Mouse (Mus musculus) lung, embryonic 14.5 days (tissue): Measurements from ENCODE around the gene Faap100. TPM values are rescaled to one million over a fixed set of nuclear protein-coding genes. Genes with fewer than 3 reads are reported as not detected.

Source experiments
- ATAC-seq: fragments of 200-750 bp; cut with Nextera tagmentation; 2 replicates; pipeline ENCODE4 v1.8.0; 2017; ENCODE audit warnings: mild to moderate bottlenecking, moderate TSS enrichment, moderate library complexity; ENCODE audit not compliant: insufficient read depth
- DNase-seq: peaks from one replicate; pipeline ENCODE4 v3.0.0-alpha.2; 2015
- H3K27ac ChIP-seq: fragments of 300-500 bp; sonication (generic); 2 replicates; pipeline ENCODE4 v1.5.1; 2014; ENCODE audit warnings: low read depth, mild to moderate bottlenecking, moderate library complexity
- H3K27me3 ChIP-seq: fragments of 300-500 bp; sonication (generic); 2 replicates; pipeline ENCODE4 v1.6.1; 2014; ENCODE audit warnings: low read length, control low read depth; ENCODE audit not compliant: insufficient read depth
- H3K36me3 ChIP-seq: fragments of 300-500 bp; sonication (generic); 2 replicates; pipeline ENCODE4 v1.6.1; 2014; ENCODE audit warnings: control low read depth; ENCODE audit not compliant: insufficient read depth
- H3K4me1 ChIP-seq: fragments of 300-500 bp; sonication (generic); 2 replicates; pipeline ENCODE4 v1.6.1; 2014; ENCODE audit warnings: antibody characterized with exemption, control low read depth; ENCODE audit not compliant: insufficient read depth
- H3K4me2 ChIP-seq: fragments of 300-500 bp; sonication (generic); 2 replicates; pipeline ENCODE4 v1.6.1; 2014; ENCODE audit warnings: mild to moderate bottlenecking
- H3K4me3 ChIP-seq: fragments of 300-500 bp; sonication (generic); 2 replicates; pipeline ENCODE4 v1.5.1; 2014; ENCODE audit warnings: low read depth, low read length
- H3K9ac ChIP-seq: fragments of 300-500 bp; sonication (generic); 2 replicates; pipeline ENCODE4 v1.6.1; 2014
- H3K9me3 ChIP-seq: fragments of 300-500 bp; sonication (generic); 2 replicates; pipeline ENCODE4 v1.6.1; 2016; ENCODE audit warnings: low read depth, low read length, control low read depth
- CTCF ChIP-seq: IDR thresholded peaks from 2 replicates; pipeline ENCODE4 v1.5.1; 2016; ENCODE audit warnings: antibody characterized with exemption, low read depth
- WGBS: fragments of 180-500 bp; shearing (Covaris S2); extraction: QIAGEN DNeasy Blood & Tissue Kit; methylation state at CpG from one replicate; pipeline ENCODE4 v1.1.7; 2014; 5-methylcytosine and 5-hydroxymethylcytosine counted together
- polyA plus RNA-seq: library from polyadenylated mRNA; unstranded; fragments of >200 nt; fragmentation: Nextera tagmentation; extraction: Ambion mirVana; gene quantifications from 2 replicates; pipeline ENCODE4 v1.2.1, GENCODE M21; 2014

Faap100 gene
- polyA plus RNA-seq, 1 experiment from 2014 or later: 44.5 TPM

DNA sequence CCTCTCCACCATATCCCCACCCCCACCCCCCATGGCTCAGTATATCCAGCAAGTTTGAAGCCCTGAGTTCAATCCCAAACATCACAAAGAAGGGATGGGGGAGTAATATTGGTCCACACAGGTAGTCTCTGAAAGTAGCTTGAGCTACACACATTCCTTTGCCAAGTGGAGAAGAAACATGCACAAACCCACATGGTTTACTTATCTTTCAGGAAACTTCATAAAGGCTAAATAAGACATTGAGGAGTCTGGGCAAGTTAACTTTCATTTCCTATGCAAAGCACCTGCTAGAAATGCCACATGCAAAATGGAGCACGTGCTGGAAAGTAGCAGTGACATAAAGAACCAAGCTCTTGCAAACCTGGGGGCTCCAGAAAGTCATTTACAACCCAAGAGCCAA is 27.9 kb upstream of the Faap100 start:
- WGBS: 84% methylated on average over 1 of the region's 1 CpGs
- Histone ChIP-seq H3K9me3 (no peaks in the 10 kb centered on the region), H3K27ac (no peak overlapping the region), H3K4me2 (no peak overlapping the region), H3K27me3 (no peaks in the 10 kb centered on the region), H3K36me3 (peaks cover 98% of the 10 kb centered on the region), H3K9ac (no peak overlapping the region), H3K4me3 (no peak overlapping the region), H3K4me1 (no peaks in the 10 kb centered on the region)
- DNase-seq (no peak), ATAC-seq (no peak)
- no peak for TF ChIP-seq CTCF

DNA sequence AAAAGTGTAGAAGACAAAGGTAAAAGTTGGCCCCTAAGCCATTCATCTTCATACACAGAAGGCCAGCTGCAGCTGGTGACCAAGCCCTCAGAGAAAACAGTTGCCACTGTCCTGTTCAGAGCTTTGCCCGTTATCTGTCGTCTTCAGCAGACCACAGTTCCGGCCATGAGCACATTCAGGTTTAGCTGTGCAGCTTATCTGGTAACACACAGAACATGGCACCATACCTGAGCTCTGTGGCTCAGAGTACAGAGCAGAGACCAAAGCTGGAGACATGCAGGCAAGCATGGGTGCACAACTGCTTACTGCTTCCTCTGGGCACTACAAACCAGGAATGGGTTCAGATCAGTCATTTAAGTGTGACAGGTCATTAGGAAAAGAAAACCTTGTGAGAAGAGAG is 27.3 kb upstream of the Faap100 start:
- Histone ChIP-seq H3K4me1 (no peaks in the 10 kb centered on the region), H3K27ac (no peak overlapping the region), H3K27me3 (no peaks in the 10 kb centered on the region), H3K4me3 (no peak overlapping the region), H3K36me3 (peaks cover 98% of the 10 kb centered on the region), H3K4me2 (no peak overlapping the region), H3K9ac (no peak overlapping the region), H3K9me3 (no peaks in the 10 kb centered on the region)
- DNase-seq: no peak
- 85% methylated on average over 3 of the region's 3 CpGs for WGBS
- ATAC-seq: no peak
- TF ChIP-seq CTCF: no peak

DNA sequence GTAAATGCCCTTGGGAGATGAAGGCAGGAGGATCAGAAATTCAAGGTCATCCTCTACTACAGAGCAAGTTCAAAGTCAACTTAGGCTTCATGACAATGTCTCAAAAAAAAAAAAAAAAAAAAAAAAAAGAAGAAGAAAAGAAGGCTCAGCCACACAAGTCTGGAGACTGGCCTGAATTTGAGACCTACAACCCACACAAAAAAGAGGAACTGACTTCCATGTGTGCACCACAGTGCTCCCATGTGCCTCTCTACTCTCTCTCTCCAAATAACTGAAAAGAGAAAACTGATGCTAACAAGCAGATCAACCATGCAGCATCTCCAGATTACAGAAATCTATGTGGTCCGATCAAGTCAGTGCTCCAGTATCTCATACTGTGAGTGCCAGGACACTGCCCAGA is 26.2 kb upstream of the Faap100 start:
- DNase-seq: no peak
- peaks cover 98% of the 10 kb centered on the region for H3K36me3 ChIP-seq
- no peak for TF ChIP-seq CTCF

DNA sequence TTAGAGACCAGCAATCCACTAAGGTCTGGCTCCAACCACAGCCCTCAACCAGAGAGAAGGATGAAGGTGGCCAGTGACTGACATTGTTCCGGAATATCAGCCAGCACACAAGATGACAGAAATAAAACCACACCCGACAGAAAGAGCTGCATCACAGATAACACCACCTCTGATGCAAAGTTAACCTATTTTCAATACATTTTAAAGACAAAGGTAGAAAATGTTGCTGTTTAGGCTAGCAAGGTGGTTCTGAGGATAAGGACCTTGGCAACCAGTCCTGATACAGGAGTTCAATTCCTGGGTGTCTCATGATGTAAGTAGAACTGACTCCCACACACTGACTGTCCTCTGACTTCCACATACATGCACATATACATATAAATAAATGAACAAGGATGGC is 20.8 kb upstream of the Faap100 start:
- Histone ChIP-seq H3K4me3 (no peak overlapping the region), H3K27ac (no peak overlapping the region), H3K27me3 (no peaks in the 10 kb centered on the region), H3K36me3 (peaks cover 79% of the 10 kb centered on the region), H3K4me2 (no peak overlapping the region), H3K9me3 (no peaks in the 10 kb centered on the region), H3K4me1 (no peaks in the 10 kb centered on the region), H3K9ac (no peak overlapping the region)
- no peak for TF ChIP-seq CTCF
- ATAC-seq: no peak
- 97% methylated on average over 2 of the region's 2 CpGs for WGBS
- DNase-seq: no peak

More for the DNA sequence above, 26.2 kb upstream of the Faap100 start:
- H3K9ac ChIP-seq: no peak overlapping the region
- ATAC-seq: no peak
- no peaks in the 10 kb centered on the region for H3K4me1 ChIP-seq
- H3K27me3 ChIP-seq: no peaks in the 10 kb centered on the region
- H3K27ac ChIP-seq: no peak overlapping the region
- H3K9me3 ChIP-seq: no peaks in the 10 kb centered on the region
- WGBS: 93% methylated on average over 1 of the region's 1 CpGs
- H3K4me2 ChIP-seq: no peak overlapping the region
- H3K4me3 ChIP-seq: no peak overlapping the region

DNA sequence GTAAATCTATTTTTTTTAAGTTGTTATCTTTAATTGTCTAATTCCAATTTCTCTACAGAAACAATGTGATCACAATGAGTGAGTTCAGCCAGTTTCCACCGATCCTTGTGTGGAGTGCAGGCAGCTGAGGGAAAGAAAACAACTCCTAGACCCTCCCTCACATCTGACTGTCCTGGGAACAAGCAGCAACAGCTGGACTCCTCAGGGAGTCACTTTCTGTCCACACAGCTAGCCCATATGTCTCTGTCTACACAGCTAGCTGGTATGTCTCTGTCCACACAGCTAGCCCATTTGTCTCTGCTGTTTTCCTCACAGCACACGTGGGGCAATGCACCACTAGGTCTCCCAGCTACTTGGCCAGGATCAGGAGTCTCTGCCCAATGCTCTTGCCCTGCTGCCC is 19.0 kb upstream of the Faap100 start:
- H3K4me2 ChIP-seq: no peak overlapping the region
- TF ChIP-seq CTCF: no peak
- H3K9ac ChIP-seq: no peak overlapping the region
- DNase-seq: no peak
- H3K4me1 ChIP-seq: no peaks in the 10 kb centered on the region
- H3K27me3 ChIP-seq: no peaks in the 10 kb centered on the region
- H3K9me3 ChIP-seq: no peaks in the 10 kb centered on the region
- H3K27ac ChIP-seq: no peak overlapping the region
- WGBS: 69% methylated on average over 2 of the region's 2 CpGs
- H3K36me3 ChIP-seq: peaks cover 79% of the 10 kb centered on the region
- ATAC-seq: no peak
- H3K4me3 ChIP-seq: no peak overlapping the region

- Histone ChIP-seq H3K9ac (no peak overlapping the region), H3K36me3 (peaks cover 66% of the 10 kb centered on the region), H3K9me3 (no peaks in the 10 kb centered on the region), H3K27ac (no peak overlapping the region), H3K4me3 (no peak overlapping the region), H3K4me2 (no peak overlapping the region), H3K4me1 (no peaks in the 10 kb centered on the region), H3K27me3 (no peaks in the 10 kb centered on the region)
- ATAC-seq (no peak), DNase-seq (no peak)
- WGBS: 80% methylated on average over 4 of the region's 4 CpGs
- TF ChIP-seq CTCF: no peak
Observed at GRCm38 (mm10) chr11:120395661-120396060, 17.1 kb upstream of the Faap100 start.

DNA sequence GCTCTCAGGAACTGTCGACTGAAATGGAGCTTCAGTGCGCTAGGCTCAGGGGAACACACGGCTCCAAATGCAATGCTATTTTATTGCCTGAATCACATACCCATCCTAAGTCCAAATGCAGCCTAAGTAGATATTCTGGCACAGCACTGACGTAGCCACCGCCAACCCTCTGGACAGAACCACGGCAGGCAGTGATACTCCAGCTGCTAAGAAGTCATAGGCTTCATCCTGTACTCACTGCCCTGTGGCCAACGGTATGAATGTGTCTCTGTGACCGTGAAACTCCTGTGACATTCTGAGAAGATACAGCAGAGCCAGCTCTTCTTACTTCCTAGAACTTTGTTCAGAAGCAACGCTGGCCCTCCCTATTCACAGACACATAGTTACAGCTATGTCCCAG is 10.0 kb upstream of the Faap100 start:
- H3K27ac ChIP-seq: no peak overlapping the region
- no peaks in the 10 kb centered on the region for H3K9me3 ChIP-seq
- no peaks in the 10 kb centered on the region for H3K27me3 ChIP-seq
- ATAC-seq (no peak), DNase-seq (no peak)
- 93% methylated on average over 9 of the region's 9 CpGs for WGBS
- no peaks in the 10 kb centered on the region for H3K4me1 ChIP-seq
- peaks cover 67% of the 10 kb centered on the region for H3K36me3 ChIP-seq
- H3K4me2 ChIP-seq: no peak overlapping the region
- H3K4me3 ChIP-seq: no peak overlapping the region
- TF ChIP-seq CTCF: no peak
- no peak overlapping the region for H3K9ac ChIP-seq

GRCm38 (mm10) chr11:120387157-120387556 is 8.6 kb upstream of the Faap100 start:
- no peak for ATAC-seq
- WGBS: 67% methylated on average over 2 of the region's 2 CpGs
- no peak overlapping the region for H3K9ac ChIP-seq
- H3K4me1 ChIP-seq: no peaks in the 10 kb centered on the region
- no peak overlapping the region for H3K4me2 ChIP-seq
- no peak for DNase-seq
- H3K36me3 ChIP-seq: peaks cover 69% of the 10 kb centered on the region
- no peak for TF ChIP-seq CTCF
- H3K27ac ChIP-seq: no peak overlapping the region; the same call in 1 of the 2 replicates
- H3K27me3 ChIP-seq: no peaks in the 10 kb centered on the region
- no peaks in the 10 kb centered on the region for H3K9me3 ChIP-seq
- H3K4me3 ChIP-seq: no peak overlapping the region
